Mouse (Mus musculus) gastrocnemius, adult 8-10 months (tissue): ENCODE measurements around the gene Hdac11. TPM values are rescaled to one million over a fixed set of nuclear protein-coding genes. Genes with fewer than 3 reads are reported as not detected.
A peak's percentile ranks its signal among the peaks of the same experiment; 100 is the strongest.
"Not testable (repeated sequence)": the region's sequence is repeated elsewhere in the genome, so short reads cannot be mapped to it uniquely, and the experiment has no call there.

ENCODE experiments used
- DNase-seq, 2 experiments: peaks; one replicate each; pipeline ENCODE4 v3.0.0; 2022; ENCODE audit warnings: low spot score in 2 of 2
- total RNA-seq, 4 experiments: library from RNA; stranded (reverse); gene quantifications; 2 replicates each; pipeline ENCODE4 v1.2.4; 2022

The Hdac11 gene
- total RNA-seq, 4 experiments from 2014 or later, result 7.0 to 9.6 (median 8.6) TPM

DNA sequence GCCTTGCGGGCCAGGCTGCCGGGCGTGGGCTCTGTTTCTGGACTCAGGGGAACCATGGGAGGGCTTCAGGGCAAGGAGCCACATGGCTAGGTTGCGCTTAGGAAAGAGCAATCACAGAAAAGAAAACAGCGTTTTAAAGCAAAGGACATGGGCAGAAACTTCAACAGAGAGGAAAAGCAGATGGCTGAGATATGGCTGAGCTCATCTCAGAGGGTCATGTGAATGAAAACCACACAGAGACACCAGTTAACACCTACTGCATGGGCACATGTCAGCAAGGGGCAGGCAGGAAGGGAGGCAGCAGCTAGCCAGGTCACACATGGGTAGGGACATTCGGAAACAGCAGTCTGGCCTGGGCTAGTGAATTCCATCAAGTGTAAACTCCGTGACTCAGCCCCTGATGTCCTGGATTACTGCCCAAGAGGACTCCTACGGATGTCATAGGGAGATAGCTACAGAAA is 45.4 kb downstream of the Hdac11 start:
- peak; percentile 60 to 68 for DNase-seq

- no peak for DNase-seq
Observed at GRCm38 (mm10) chr6:91202571-91202970, 46.1 kb downstream of the Hdac11 start.

GRCm38 (mm10) chr6:91205346-91205745 is 48.9 kb downstream of the Hdac11 start:
- DNase-seq, result no peak

DNA sequence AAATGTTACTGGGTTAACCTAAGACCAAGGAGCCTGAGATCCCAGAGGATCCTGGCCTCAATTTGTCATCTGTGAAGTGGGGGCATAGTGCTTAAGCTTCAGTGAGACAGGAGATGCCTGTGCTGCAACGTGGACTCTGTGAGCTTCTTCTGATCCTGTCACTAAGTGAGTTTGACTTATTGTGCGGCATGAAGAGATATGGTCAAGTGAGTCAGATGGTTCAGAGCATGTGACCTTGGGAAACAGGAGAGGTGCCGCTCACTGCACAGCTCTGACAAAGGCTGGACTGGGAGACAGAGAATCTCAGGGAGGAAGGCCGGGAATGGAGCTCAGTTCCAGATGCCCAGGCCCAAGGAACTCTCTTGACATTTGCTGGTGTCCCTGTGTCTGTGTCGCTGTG is 49.3 kb downstream of the Hdac11 start:
- no peak for DNase-seq

DNA sequence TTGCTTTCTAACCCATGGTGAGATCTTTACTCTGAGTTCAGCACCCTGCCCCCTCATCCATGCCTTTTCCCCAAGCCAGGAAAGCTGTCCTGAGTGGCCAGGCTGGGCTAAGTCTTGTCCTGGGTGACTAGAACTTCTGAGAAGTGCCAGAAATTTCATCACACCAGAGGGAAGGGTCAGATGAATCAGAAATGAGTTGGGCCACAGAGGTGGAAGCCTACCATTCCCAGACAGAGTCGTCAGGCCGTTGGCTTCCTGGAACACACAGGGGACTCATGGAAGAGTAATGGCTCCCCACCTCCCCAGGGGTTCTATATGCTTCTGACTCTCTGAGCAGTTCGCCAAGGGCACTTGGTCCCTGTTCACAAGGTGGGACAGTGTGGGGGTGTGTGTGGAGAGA is 51.0 kb downstream of the Hdac11 start:
- DNase-seq, result no peak

DNA sequence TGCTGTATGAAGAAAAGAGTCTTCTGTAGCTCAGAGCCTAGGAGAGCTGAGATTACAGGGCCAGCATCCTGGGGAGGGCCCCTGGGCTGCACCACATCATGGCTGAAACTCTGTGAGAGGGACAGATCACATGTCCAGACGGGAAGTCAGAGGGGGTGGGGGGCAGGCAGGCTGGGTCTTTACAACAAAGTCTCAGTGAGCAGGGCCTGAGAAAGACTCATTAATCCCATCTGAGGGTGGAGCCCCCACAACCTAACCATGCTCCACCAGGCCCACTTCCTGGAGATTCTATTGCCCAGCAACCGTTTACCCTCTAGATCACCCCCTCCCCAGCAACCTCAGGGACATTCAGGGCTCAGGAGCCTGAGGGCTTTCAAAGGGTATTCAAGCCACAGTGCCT is 53.3 kb downstream of the Hdac11 start:
- DNase-seq, result no peak

GRCm38 (mm10) chr6:91210852-91211251 is 54.4 kb downstream of the Hdac11 start:
- DNase-seq, result no peak

DNA sequence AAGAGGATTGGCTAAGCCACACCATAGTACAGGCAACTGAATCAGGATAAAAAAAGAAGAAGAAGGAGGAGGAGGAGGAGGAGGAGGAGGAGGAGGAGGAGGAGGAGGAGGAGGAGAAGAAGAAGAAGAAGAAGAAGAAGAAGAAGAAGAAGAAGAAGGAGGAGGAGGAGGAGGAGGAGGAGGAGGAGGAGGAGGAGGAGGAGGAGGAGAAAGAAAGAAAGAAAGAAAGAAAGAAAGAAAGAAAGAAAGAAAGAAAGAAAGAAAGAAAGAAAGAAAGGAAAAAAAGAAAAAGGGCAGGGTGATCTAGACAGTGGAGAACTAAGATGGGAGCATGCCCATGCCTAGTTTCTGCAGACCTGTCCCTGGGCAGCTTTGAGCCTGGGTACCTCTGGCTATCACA is 55.7 kb downstream of the Hdac11 start, which contains the start of gene Fbln2:
Gene Fbln2 (plus strand): TSS at position 301 of the 400 bp plus-strand sequence.
- not testable (repeated sequence) for DNase-seq

DNA sequence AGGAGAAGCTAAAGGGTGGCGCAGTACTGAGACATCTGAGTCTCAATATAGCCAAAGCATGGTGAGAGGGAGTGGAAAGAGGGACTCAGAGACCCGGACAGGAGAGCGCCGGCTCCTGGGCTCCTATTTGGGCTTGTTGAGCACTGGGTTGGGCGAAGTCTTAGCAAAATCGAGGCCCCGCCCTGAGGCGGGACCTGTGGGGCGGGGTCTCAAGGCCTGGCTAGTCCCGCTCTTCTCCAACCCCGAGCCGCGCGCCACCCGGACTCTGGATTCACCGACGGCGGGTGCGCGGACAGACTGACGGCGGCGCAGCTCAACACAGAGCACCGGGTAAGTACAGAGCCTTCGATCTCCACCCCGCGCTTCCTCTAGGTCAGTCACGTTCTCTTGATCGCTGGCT is 56.1 kb downstream of the Hdac11 start:
- peak; percentile 78 to 84 for DNase-seq

DNA sequence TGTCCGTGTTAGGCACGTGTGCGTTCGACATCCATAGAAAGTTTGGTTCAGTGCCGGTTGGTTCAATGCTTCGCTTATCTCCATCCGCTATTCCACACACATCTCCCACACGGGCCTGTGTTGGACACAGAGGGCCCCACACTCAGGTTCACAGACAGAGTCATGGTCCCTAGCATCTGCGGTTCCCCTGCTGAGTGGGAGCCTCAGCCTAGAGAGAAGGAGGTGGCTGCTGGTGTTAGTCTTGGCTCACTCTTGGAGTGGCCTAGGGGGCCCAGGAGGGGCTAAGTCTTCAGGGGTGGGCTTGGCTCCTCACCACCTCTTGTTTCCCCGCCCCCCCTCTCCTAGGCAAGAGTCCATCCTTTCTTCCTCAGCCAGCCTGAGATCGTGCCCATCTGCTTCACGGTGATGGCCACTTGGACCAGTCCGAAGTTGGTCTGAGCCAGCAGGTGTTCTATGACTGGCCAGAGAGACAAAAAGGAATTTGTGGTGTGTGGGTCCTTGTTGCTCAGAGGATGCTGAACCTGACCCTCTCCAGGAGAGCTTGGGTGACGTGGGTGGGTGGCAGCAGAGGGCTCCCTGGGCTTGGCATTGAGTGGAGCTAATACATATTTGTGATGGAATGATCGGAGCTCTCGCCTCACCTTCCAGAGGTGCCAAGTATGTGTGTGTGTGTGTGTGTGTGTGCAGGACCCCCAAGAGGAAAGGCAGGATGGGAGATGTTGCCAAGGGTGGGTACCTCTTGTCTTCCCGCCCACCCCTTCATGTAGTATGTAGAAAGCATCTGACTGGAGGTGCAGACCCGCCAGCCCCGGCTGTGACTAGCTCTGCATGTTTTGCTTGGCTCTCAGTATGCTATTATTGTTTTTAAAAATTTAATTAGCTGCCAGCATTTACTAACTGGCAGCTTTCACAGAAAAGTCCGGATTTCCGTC is 57.1 kb downstream of the Hdac11 start:
- no peak for DNase-seq

- no peak for DNase-seq
Observed at GRCm38 (mm10) chr6:91215454-91215853, 59.0 kb downstream of the Hdac11 start.

- no peak for DNase-seq
Observed at GRCm38 (mm10) chr6:91218445-91218844, 62.0 kb downstream of the Hdac11 start.

GRCm38 (mm10) chr6:91218871-91219270 is 62.4 kb downstream of the Hdac11 start:
- DNase-seq, result no peak

DNA sequence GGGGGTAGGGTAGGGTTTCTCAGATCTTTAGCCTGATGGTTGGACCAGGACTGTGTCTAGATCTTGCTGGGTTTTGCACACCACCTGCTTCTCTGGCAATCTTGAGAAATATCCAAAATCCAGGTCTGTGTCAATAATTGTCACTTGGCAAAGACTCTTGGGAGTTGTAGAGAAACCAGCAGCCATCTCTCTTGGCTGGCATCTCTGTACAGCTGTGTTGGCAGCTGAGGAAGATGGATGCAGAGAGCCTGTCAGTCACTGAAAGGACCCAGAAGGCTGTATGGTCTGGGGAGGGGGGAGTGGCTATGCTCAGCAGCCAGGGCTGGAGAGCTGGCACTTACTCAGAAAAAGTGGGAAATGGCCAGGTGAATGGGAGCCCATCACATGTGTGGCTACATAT is 63.6 kb downstream of the Hdac11 start:
- no peak for DNase-seq

DNA sequence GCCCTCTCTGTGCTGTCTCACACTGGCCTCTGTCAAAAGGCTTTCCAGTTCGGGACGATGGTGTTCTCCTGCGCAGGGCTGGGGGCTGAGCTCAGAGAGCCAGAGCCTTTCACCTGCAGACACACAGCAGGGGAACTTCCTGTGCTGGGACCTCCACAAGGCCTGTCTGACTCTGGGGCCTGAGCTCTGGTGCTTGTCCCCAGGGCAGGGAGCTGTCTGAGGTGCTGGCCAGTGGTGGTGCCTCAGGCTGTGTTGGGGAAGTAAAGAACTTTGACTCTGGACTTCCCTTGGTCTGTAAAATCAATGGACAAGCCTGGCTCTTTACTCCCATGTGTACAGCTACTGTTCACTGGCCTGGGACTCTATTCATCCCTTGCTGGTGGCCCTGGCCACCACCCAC is 64.6 kb downstream of the Hdac11 start:
- DNase-seq, result no peak

GRCm38 (mm10) chr6:91222694-91223346 is 66.4 kb downstream of the Hdac11 start:
- no peak for DNase-seq

Other genes with a start within 250 kb of the Hdac11 start
- gene Iqsec1, start 168.0 kb upstream of the Hdac11 start, total RNA-seq, result 100 to 1,000 TPM; 103 to 120 (median 106) TPM
- 10 to 100 TPM; 20.1 to 27.6 (median 21.6) TPM for gene Nup210, start 39.8 kb upstream of the Hdac11 start, total RNA-seq
- 10 to 100 TPM; 27.5 to 46.3 (median 36.2) TPM for gene Fbln2, start 55.8 kb downstream of the Hdac11 start, total RNA-seq